Mouse (Mus musculus) gastrocnemius, postnatal 14 days (tissue): ENCODE results near the gene Vmn1r37. TPM values are rescaled to one million over a fixed set of nuclear protein-coding genes. Genes with fewer than 3 reads are reported as not detected.
"Not testable (repeated sequence)": the region's sequence is repeated elsewhere in the genome, so short reads cannot be mapped to it uniquely, and the experiment has no call there.

Experiments used
- DNase-seq: peaks from one replicate; pipeline ENCODE4 v3.0.0; 2021; ENCODE audit warnings: mixed read lengths
- intact Hi-C: fragments of 180-260 bp; cut with DNase I; formaldehyde crosslinking; loops from one replicate; pipeline ENCODE4 v1.15.1; 2025; ENCODE audit warnings: low total_unique reads
- long read RNA-seq, 2 experiments: library from polyadenylated mRNA; stranded (forward); transcript quantifications; one replicate each; pipeline ENCODE4 v2.0.0; 2021
- total RNA-seq, 2 experiments: library from RNA; stranded (reverse); gene quantifications; 2 replicates each; pipeline ENCODE4 v1.2.3; 2021

Vmn1r37 gene
- total RNA-seq, result not detected
- long read RNA-seq, experiment 1, result 0 reads
- long read RNA-seq, experiment 2, result 0 reads

DNA sequence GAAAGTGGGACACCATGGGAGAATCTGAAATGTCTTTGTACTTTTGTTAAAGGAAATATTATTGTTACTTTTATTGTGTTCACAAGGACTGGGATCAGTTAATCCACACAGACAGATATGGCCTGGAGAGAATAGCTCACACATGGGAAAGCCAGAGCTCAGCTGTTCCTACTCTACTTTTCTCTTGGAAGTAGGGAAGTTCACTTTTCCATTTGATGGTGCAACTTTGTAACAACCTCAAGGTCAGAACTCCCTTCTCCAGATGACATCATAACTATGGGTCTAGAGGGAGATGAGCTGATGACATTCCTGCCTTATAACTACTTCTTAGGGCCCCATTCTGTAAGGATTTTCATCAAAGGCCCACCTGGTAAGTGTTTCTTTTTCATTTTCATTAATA, at the start of gene Vmn1r37:
Vmn1r37 (plus strand) TSS at position 301 of the 400 bp plus-strand sequence.
- intact Hi-C loops, DNase-seq: not testable (repeated sequence)

GRCm38 (mm10) chr6:66685806-66686205, 43.4 kb upstream of the Vmn1r37 start, which contains the start of gene Vmn1r35:
Gene Vmn1r35, minus strand, starts transcription at chr6:66685906.
- intact Hi-C loops, result no loop called here
- DNase-seq, result no peak

GRCm38 (mm10) chr6:66708901-66709300, 20.3 kb upstream of the Vmn1r37 start:
- intact Hi-C loops, result no loop called here

GRCm38 (mm10) chr6:66713854-66714253, 15.3 kb upstream of the Vmn1r37 start:
- intact Hi-C loops, result no loop called here
- DNase-seq, result no peak

More at GRCm38 (mm10) chr6:66708901-66709300, 20.3 kb upstream of the Vmn1r37 start:
- no peak for DNase-seq

- intact Hi-C loops, result not testable (repeated sequence)
Measured at GRCm38 (mm10) chr6:66719068-66719467, 10.1 kb upstream of the Vmn1r37 start, which contains the start of gene Vmn1r36. Gene Vmn1r36, minus strand, starts transcription at chr6:66719168.

GRCm38 (mm10) chr6:66782527-66782926, 53.3 kb downstream of the Vmn1r37 start, which contains the start of gene Vmn1r38:
Gene Vmn1r38, minus strand, starts transcription at chr6:66782627.
- intact Hi-C loops, DNase-seq: not testable (repeated sequence)

More at GRCm38 (mm10) chr6:66719068-66719467, 10.1 kb upstream of the Vmn1r37 start, which contains the start of gene Vmn1r36:
- DNase-seq, result not testable (repeated sequence)

Other genes with a start within 250 kb of the Vmn1r37 start
- 1 to 10 TPM; 3.8 to 4.1 TPM for gene Mad2l1, start 194.0 kb upstream of the Vmn1r37 start, total RNA-seq
- not detected for gene Vmn1r32, start 169.3 kb upstream of the Vmn1r37 start, total RNA-seq
- gene Vmn1r33, start 111.1 kb upstream of the Vmn1r37 start, total RNA-seq, result not detected
- gene Vmn1r34, start 85.5 kb upstream of the Vmn1r37 start, total RNA-seq, result not detected
- not detected for gene Vmn1r35, start 43.5 kb upstream of the Vmn1r37 start, total RNA-seq
- gene Vmn1r36, start 10.2 kb upstream of the Vmn1r37 start, total RNA-seq, result not detected
- not detected for gene Vmn1r38, start 53.2 kb downstream of the Vmn1r37 start, total RNA-seq
- gene Vmn1r39, start 81.2 kb downstream of the Vmn1r37 start, total RNA-seq, result not detected
- gene Gng12, start 167.0 kb downstream of the Vmn1r37 start, total RNA-seq, result 10 to 100 TPM; 34.3 to 35.0 TPM